Mouse (Mus musculus) brain, embryonic 14.5 days (tissue): ENCODE results near the gene Adm2.

Experiments used
- CTCF ChIP-seq: fragments of 200-500 bp; IDR thresholded peaks from 2 replicates; pipeline ENCODE4 v1.5.1; 2012; ENCODE audit warnings: inconsistent platforms, mild to moderate bottlenecking, moderate library complexity, borderline replicate concordance; ENCODE audit not compliant: insufficient read depth, insufficient read length; ENCODE audit errors: extremely low read depth
- POLR2A ChIP-seq: fragments of 200-500 bp; IDR thresholded peaks from 2 replicates; pipeline ENCODE4 v1.6.1; 2012; ENCODE audit warnings: mild to moderate bottlenecking, inconsistent platforms, borderline replicate concordance; ENCODE audit not compliant: poor library complexity, insufficient read depth, insufficient read length, severe bottlenecking; ENCODE audit errors: extremely low read depth

- TF ChIP-seq CTCF: no peak
- TF ChIP-seq POLR2A: no peak
Measured at GRCm38 (mm10) chr15:89350447-89350846, 27.9 kb downstream of the Adm2 start.
